Mouse (Mus musculus) olfactory bulb, adult 2 months (tissue): ENCODE data around the gene Lman1l. TPM values are rescaled to one million over a fixed set of nuclear protein-coding genes. Genes with fewer than 3 reads are reported as not detected.
A peak's percentile ranks its signal among the peaks of the same experiment; 100 is the strongest.

ENCODE experiments used
- H3K27ac ChIP-seq: fragments of 200-500 bp; 2 replicates; pipeline ENCODE4 v1.5.1; 2012; ENCODE audit warnings: low read depth, low read length; ENCODE audit not compliant: insufficient read depth
- H3K4me1 ChIP-seq: fragments of 200-500 bp; 2 replicates; pipeline ENCODE4 v1.6.1; 2012; ENCODE audit warnings: low read length; ENCODE audit not compliant: control insufficient read depth, insufficient read depth
- H3K4me3 ChIP-seq: fragments of 200-500 bp; 2 replicates; pipeline ENCODE4 v1.5.1; 2012; ENCODE audit warnings: mild to moderate bottlenecking, low read depth, low read length, moderate library complexity; ENCODE audit not compliant: insufficient read depth
- CTCF ChIP-seq: fragments of 200-500 bp; IDR thresholded peaks from 2 replicates; pipeline ENCODE4 v1.5.1; 2012; ENCODE audit warnings: low read depth, mild to moderate bottlenecking, low read length, moderate library complexity; ENCODE audit not compliant: insufficient read depth
- POLR2A ChIP-seq: fragments of 200-500 bp; IDR thresholded peaks from 2 replicates; pipeline ENCODE4 v1.6.1; 2012; ENCODE audit warnings: mild to moderate bottlenecking, low read depth, low read length, moderate library complexity; ENCODE audit not compliant: insufficient read depth
- WGBS: fragments of 180-500 bp; shearing (Covaris S2); methylation state at CpG from one replicate; pipeline ENCODE4 v1.1.7; 2018; 5-methylcytosine and 5-hydroxymethylcytosine counted together
- polyA plus RNA-seq: library from polyadenylated mRNA; stranded (reverse); fragments of >200 nt; gene quantifications from 2 replicates; pipeline ENCODE4 v1.2.4, GENCODE M21; 2012; ENCODE audit warnings: low replicate concordance; ENCODE audit not compliant: missing spikeins, insufficient read depth, insufficient read length

Lman1l gene
- polyA plus RNA-seq, 1 experiment = not detected

DNA sequence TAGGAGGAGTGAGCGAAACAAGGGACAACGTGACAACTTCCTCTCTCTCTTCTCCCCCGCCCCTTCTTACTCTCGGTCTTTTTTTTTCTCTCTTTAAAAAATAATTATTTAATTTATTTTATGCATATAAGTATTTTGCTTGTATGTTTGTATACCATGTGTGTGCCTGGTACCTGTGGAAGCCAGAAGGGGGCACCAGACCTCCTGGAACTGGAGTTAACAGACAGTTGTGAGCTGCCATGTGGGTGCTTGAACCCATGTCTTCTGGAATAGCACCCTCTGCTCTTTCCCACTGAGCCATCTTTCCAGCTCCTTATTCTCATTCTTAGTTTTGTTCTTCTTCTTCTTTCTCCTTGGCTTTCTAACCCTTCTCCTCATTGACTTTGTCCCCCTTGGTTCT, 38.4 kb upstream of the Lman1l start:
- no peak for TF ChIP-seq CTCF
- H3K4me1 ChIP-seq = peaks cover 3% of the 10 kb centered on the region
- no peak overlapping the region for H3K27ac ChIP-seq
- H3K4me3 ChIP-seq = no peak overlapping the region
- 91% methylated on average over 4 of the region's 4 CpGs for WGBS

DNA sequence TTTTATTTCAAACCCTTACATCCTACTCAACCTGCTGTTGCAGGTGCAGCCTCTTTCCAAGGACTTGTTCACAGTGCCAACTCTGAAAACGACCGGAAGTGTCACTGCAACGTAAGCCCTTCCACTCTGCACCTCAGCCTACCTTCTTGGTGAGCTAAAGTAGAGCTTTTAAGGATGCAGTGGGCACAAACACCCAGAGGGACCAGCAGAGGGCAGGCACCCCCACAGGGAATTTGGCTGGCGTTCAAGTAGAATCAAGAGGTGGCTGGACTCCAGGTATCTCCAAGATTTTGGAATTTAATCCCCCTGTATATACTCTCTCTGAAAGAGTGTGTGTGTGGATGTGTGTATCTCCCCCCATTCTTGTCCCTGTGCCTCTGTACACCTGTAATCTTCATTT, 37.3 kb upstream of the Lman1l start:
- Histone ChIP-seq H3K27ac (no peak overlapping the region), H3K4me3 (no peak overlapping the region), H3K4me1 (peaks cover 3% of the 10 kb centered on the region)
- TF ChIP-seq CTCF = no peak
- TF ChIP-seq POLR2A = no peak
- 59% methylated on average over 4 of the region's 4 CpGs for WGBS

DNA sequence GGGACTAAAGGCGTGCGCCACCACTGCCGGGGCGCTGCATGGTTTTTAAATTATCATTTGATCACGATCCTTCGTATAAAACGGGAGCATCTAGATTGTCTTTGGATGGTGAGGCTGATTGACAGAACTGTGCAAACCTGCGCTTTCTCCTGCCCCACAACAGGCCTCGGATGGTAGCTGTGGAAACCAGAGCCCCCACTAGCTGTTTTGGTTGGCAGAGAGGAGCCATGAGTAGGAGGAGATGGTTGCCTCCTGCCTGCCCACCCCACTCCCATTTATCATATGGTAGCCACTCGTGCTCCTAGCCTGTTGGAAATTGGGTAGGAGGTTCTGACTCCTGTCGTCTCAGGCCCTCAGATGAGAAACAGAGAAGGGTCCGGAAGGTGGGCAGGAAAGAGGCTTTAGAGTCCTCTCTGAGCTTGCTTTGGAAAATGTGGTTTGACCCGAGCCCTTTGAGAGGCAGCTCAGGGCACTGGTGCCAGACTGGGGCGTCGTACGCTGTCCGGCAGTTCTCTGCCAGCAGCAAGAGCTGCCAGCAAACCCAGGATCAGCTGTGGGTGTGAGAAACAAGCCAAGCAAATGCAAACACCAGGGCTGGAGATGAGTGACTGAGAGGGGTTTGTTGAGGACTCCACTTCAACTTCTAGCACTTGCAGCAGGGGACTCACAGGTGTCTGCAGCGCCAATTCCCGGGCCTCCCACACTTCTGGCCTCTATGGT, 36.2 kb upstream of the Lman1l start:
- 82% methylated on average over 19 of the region's 19 CpGs for WGBS
- no peak overlapping the region for H3K4me3 ChIP-seq
- H3K27ac ChIP-seq = no peak overlapping the region
- H3K4me1 ChIP-seq = peaks cover 3% of the 10 kb centered on the region
- TF ChIP-seq POLR2A = no peak
- TF ChIP-seq CTCF = no peak

DNA sequence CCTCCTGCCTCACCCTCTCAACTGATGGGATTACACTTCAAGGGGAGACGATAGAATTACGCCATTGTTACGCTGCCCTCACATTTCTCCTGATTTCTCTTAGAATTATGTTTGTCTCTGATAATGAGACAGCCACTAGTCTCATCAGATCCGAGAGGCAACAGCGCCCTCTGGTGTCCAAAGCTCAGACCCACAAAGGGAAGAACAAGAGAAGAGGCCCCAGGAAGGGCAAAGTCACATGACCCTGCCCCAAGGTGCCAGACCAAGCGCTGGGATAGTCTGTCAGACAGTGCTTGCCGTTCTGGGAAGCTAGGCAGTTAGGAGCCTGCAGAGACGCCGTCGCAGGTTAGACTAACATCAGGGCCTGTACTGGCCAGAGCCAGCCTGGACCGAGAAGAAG, 35.2 kb upstream of the Lman1l start:
- TF ChIP-seq CTCF (peak; percentile 59), POLR2A (no peak)
- Histone ChIP-seq H3K4me1 (peaks cover 8% of the 10 kb centered on the region), H3K27ac (no peak overlapping the region), H3K4me3 (no peak overlapping the region)
- 3% methylated on average over 11 of the region's 11 CpGs for WGBS

DNA sequence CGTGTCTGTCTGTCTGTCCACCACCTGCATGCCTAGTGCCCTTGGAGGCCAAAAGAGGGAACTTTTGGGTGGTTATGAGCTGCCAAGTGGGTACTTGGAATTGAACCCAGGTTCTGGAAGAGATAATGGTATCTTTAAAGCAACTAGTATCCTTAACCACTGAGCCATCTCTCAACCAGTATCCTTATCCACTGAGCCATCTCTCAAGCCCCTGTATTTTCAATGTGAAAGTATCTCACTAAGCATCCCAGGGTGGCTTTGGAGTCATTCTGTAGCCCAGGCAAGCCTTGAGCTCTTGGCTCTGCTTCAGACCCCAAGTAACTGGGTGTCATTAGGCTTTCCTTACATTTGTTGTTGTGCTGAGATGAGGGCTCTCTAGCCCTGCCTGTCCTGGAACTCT, 34.4 kb upstream of the Lman1l start:
- 97% methylated on average over 1 of the region's 1 CpGs for WGBS
- Histone ChIP-seq H3K27ac (no peak overlapping the region), H3K4me3 (no peak overlapping the region), H3K4me1 (peaks cover 13% of the 10 kb centered on the region)
- no peak for TF ChIP-seq POLR2A
- no peak for TF ChIP-seq CTCF

DNA sequence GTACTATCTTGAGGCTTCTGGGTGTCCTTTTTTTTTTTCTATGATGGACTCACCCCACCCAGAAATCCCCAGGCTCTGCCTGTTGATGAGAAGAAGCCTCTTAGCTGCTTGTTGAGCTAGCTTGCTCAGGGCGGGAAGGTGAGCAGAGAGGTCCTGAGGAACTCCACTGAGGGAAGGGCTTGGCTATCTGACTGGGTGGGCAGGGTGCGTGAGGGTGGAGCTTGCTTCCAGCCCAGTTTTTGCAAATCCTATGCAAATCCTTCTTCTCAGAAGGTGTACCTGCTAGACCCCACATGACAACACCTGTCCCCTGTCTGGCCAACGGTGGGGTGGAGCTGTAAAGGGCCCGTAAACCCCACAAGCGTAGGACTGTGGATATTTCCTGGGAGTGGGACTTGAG, 32.7 kb upstream of the Lman1l start, which contains the start of gene Csk:
Csk (minus strand) TSS at position 349 of the 400 bp plus-strand sequence.
- no peak for TF ChIP-seq CTCF
- TF ChIP-seq POLR2A = no peak
- 79% methylated on average over 5 of the region's 5 CpGs for WGBS
- no peak within 1 kb of the TSS for H3K4me3 ChIP-seq

DNA sequence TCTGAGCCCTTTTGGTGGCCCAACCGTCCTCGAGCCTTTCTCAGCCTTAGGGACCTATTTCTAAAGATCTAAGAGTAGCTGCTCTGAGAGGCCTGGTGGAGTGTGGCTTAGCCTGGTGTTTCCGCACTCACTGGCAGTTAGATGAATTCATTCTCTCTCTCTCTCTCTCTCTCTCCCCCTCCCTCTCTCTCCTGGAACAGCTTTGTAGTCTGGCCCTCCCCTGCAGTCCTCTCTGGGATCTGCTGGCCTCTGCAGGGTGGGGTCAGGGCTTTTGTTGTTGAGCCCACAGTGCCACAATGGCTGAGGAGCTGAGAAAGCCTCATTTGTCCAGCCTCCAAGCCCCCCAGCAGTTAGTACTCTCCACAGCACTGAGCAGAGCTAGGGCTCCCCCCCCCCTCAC, 32.3 kb upstream of the Lman1l start:
- TF ChIP-seq POLR2A = no peak
- no peak for TF ChIP-seq CTCF
- Histone ChIP-seq H3K4me1 (peaks cover 13% of the 10 kb centered on the region), H3K27ac (no peak overlapping the region), H3K4me3 (no peak overlapping the region)
- WGBS = 67% methylated on average over 3 of the region's 3 CpGs

More for the DNA sequence above, 32.7 kb upstream of the Lman1l start, which contains the start of gene Csk:
- Histone ChIP-seq H3K4me1 (peaks cover 13% of the 10 kb centered on the region), H3K27ac (no peak within 1 kb of the TSS)

DNA sequence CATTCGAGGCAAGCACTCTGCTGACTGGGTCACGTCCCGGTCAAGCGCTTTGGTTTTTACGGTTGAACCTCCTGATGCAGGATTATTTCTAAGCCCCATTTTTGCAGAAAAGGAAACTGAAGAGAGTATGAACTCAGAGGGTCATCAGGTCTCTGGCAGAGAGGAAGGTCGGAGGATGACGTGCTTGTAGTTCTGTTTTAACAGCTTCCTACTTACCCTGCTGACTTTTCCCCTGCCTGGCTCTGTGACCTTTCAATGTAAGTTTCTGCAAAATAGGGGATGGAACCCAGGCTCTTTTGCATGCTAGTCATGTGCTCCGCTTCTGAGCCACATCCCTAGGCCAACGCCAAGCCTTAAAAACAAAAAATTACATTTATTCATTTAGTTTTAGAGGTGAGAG, 31.8 kb upstream of the Lman1l start:
- Histone ChIP-seq H3K4me3 (no peak overlapping the region), H3K4me1 (peaks cover 15% of the 10 kb centered on the region), H3K27ac (no peak overlapping the region)
- WGBS = 89% methylated on average over 9 of the region's 9 CpGs
- no peak for TF ChIP-seq POLR2A
- no peak for TF ChIP-seq CTCF

DNA sequence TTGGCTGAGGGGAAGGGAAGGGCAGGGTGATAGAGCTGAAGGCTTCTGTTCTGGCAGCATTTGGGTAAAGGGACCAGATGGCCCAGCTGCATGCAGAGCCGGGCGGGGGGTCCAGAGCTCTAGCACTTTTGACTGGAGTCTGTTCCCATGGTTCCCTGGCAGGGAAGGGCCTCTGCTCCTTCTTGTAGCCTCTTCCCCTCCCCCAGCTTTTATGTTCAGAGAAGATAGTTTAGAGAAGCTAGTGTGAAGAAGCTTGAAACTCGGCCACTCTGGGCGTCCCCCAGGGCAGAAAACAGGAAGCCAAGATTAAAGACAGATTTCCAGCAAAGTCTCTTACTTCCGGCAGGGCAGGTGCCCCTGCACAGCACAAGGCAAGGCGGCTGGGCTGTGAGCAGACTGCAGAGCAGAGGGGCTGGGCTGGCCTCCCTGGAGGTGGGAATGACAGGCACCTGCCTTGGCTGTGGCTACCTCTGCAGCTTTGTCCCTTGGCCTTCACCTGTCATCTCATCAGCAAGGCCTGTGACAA, 30.3 kb upstream of the Lman1l start:
- peak overlapping the region; percentile 9; the same call in 1 of the 2 replicates for H3K27ac ChIP-seq
- TF ChIP-seq POLR2A (no peak), CTCF (no peak)
- peaks cover 19% of the 10 kb centered on the region for H3K4me1 ChIP-seq
- H3K4me3 ChIP-seq = no peak overlapping the region
- 50% methylated on average over 6 of the region's 6 CpGs for WGBS

DNA sequence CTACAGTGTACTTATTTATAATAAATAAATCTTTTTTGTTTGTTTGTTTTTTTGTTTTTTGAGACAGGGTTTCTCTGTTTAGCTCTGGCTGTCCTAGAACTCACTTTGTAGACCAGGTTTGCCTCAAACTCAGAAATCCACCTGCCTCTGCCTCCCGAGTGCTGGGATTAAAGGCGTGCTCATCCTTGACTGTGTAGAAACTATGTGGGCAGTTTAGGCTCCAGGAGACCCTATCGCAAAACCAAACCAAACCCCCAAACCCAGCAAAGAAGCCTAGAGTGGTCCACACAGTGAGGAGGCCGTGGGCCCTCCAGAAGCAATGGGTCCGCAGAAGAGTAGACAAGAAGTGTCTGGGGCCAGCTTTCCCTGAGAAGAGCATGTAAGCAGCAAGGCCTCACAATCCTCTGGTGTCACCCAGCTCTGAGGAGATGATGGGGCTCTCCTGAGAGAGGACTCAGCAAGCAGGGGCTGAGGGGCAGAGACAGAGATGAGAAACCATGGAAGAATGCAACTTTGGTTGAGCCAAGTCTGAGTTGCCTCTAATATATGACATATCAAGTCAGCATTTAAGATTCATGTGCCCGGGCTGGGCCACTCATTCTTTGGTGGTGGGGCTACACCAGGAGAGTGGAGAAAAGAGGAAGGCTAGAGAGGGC, 29.7 kb upstream of the Lman1l start:
- no peak overlapping the region for H3K27ac ChIP-seq
- WGBS = 92% methylated on average over 6 of the region's 6 CpGs
- no peak overlapping the region for H3K4me3 ChIP-seq
- H3K4me1 ChIP-seq = peaks cover 20% of the 10 kb centered on the region
- TF ChIP-seq CTCF (no peak), POLR2A (no peak)
